Mouse (Mus musculus) intestine, postnatal 0 days (tissue): ENCODE data around the gene Efna1. TPM values are rescaled to one million over a fixed set of nuclear protein-coding genes. Genes with fewer than 3 reads are reported as not detected.

Experiments used
- ATAC-seq: fragments of 200-750 bp; cut with Nextera tagmentation; 2 replicates; pipeline ENCODE4 v1.8.0; 2017; ENCODE audit warnings: mild to moderate bottlenecking, moderate TSS enrichment, moderate library complexity
- H3K27ac ChIP-seq: fragments of 300-500 bp; sonication (generic); 2 replicates; pipeline ENCODE4 v1.5.1; 2014; ENCODE audit warnings: mild to moderate bottlenecking, low read depth, low read length, moderate library complexity
- H3K27me3 ChIP-seq: fragments of 300-500 bp; sonication (generic); replicated peaks from 2 replicates; pipeline ENCODE4 v1.6.1; 2014; ENCODE audit warnings: low read length, mixed read lengths; ENCODE audit not compliant: control insufficient read depth, insufficient read depth
- H3K36me3 ChIP-seq: fragments of 300-500 bp; sonication (generic); 2 replicates; pipeline ENCODE4 v1.6.1; 2014; ENCODE audit warnings: mild to moderate bottlenecking, moderate library complexity; ENCODE audit not compliant: control insufficient read depth, insufficient read depth
- H3K4me1 ChIP-seq: fragments of 300-500 bp; sonication (generic); replicated peaks from 2 replicates; pipeline ENCODE4 v1.6.1; 2014; ENCODE audit warnings: antibody characterized with exemption, low read length, mixed read lengths; ENCODE audit not compliant: control insufficient read depth, insufficient read depth
- H3K4me2 ChIP-seq: fragments of 300-500 bp; sonication (generic); replicated peaks from 2 replicates; pipeline ENCODE4 v1.6.1; 2014; ENCODE audit warnings: low read depth, mild to moderate bottlenecking, moderate library complexity
- H3K4me3 ChIP-seq: fragments of 300-500 bp; sonication (generic); 2 replicates; pipeline ENCODE4 v1.5.1; 2014; ENCODE audit warnings: low read depth, low read length
- H3K9ac ChIP-seq: fragments of 300-500 bp; sonication (generic); 2 replicates; pipeline ENCODE4 v1.6.1; 2014; ENCODE audit warnings: mild to moderate bottlenecking, low read depth, low read length
- H3K9me3 ChIP-seq: fragments of 300-500 bp; sonication (generic); 2 replicates; pipeline ENCODE4 v1.6.1; 2016; ENCODE audit warnings: mixed run types; ENCODE audit not compliant: control insufficient read depth
- CTCF ChIP-seq: sonication (generic); IDR thresholded peaks from 2 replicates; pipeline ENCODE4 v1.5.1; 2016; ENCODE audit warnings: low read depth, mild to moderate bottlenecking, control low read depth, antibody characterized with exemption, moderate library complexity
- WGBS: fragments of 180-500 bp; shearing (Covaris S2); extraction: QIAGEN DNeasy Blood & Tissue Kit; methylation state at CpG from one replicate; pipeline ENCODE4 v1.1.7; 2014; 5-methylcytosine and 5-hydroxymethylcytosine counted together
- polyA plus RNA-seq: library from polyadenylated mRNA; unstranded; fragments of >200 nt; fragmentation: Nextera tagmentation; extraction: Ambion mirVana; gene quantifications from 2 replicates; pipeline ENCODE4 v1.2.1, GENCODE M21; 2015

Gene Efna1
- polyA plus RNA-seq, 1 experiment from 2014 or later = 69.8 TPM

- ATAC-seq = no peak
- no peak overlapping the region for H3K9ac ChIP-seq
- no peaks in the 10 kb centered on the region for H3K9me3 ChIP-seq
- peaks cover 41% of the 10 kb centered on the region for H3K27me3 ChIP-seq
- WGBS = 5% methylated on average over 14 of the region's 14 CpGs
- H3K4me2 ChIP-seq = peak overlapping the region; percentile 100
- H3K4me3 ChIP-seq = peak overlapping the region; percentile 59
- no peaks in the 10 kb centered on the region for H3K36me3 ChIP-seq
- H3K27ac ChIP-seq = no peak overlapping the region
- no peak for TF ChIP-seq CTCF
- peaks cover 7% of the 10 kb centered on the region; the same call in 1 of the 2 replicates for H3K4me1 ChIP-seq
Measured at GRCm38 (mm10) chr3:89322131-89322500, 41.2 kb upstream of the Efna1 start.

- peak overlapping the region; percentile 100 for H3K4me2 ChIP-seq
- peak overlapping the region; percentile 59 for H3K4me3 ChIP-seq
- no peak overlapping the region; the same call in 1 of the 2 replicates for H3K9ac ChIP-seq
- no peak; the same call in 1 of the 2 replicates for ATAC-seq
- no peaks in the 10 kb centered on the region for H3K36me3 ChIP-seq
- no peak for TF ChIP-seq CTCF
- H3K4me1 ChIP-seq = peaks cover 8% of the 10 kb centered on the region; the same call in 1 of the 2 replicates
- no peak overlapping the region for H3K27ac ChIP-seq
- WGBS = under 1% methylated on average over 58 of the region's 66 CpGs
- peaks cover 41% of the 10 kb centered on the region for H3K27me3 ChIP-seq
- no peaks in the 10 kb centered on the region for H3K9me3 ChIP-seq
Measured at GRCm38 (mm10) chr3:89321183-89322130, 40.5 kb upstream of the Efna1 start.

GRCm38 (mm10) chr3:89320581-89321182 is 39.7 kb upstream of the Efna1 start:
- no peak for TF ChIP-seq CTCF
- under 1% methylated on average over 41 of the region's 41 CpGs for WGBS
- H3K9ac ChIP-seq = peak overlapping the region; percentile 17; the same call in 1 of the 2 replicates
- H3K27ac ChIP-seq = no peak overlapping the region
- no peaks in the 10 kb centered on the region for H3K36me3 ChIP-seq
- no peaks in the 10 kb centered on the region for H3K9me3 ChIP-seq
- H3K4me3 ChIP-seq = peak overlapping the region; percentile 59
- H3K4me1 ChIP-seq = peaks cover 15% of the 10 kb centered on the region; the same call in 1 of the 2 replicates
- H3K27me3 ChIP-seq = peaks cover 41% of the 10 kb centered on the region
- peak overlapping the region; percentile 100 for H3K4me2 ChIP-seq
- ATAC-seq = no peak

DNA sequence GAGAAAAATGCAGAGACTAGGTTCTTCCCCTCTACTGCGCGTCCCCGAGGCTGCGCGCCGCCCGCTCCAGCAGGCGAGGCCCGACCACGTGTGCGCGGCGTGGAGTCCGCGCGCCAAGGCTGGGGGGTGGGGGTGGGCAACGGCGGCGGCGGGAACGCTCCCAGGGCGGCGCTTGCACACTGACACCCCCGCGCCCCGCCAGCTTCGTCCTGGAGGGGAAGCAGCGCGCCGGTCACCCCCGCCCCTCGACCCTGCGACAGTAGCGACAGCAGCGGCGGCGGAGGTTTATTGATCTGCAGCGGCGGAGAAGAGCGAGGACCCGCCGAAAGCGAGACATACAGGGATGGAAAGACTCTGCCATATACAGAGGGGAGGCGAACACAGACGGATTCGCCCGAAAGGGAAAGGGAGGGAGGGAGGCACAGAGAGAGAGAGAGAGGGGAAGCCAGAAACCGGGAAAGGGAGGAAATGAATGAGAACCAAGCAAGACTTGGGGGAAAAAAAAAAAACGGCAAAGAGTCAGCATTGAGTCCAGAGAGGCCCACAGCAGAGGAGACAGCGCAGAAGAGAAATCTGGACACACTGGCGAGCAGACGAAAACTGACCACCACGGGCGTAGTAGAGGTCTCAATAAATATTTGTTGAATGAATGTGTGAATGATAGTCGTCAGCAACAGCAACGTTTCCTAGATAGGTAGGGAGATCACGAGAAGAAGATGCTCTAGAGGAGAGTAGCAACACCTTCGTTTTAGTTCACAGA is 38.8 kb upstream of the Efna1 start:
- Histone ChIP-seq H3K4me1 (peaks cover 17% of the 10 kb centered on the region; the same call in 1 of the 2 replicates), H3K9ac (no peak overlapping the region), H3K27me3 (peaks cover 41% of the 10 kb centered on the region), H3K4me2 (peak overlapping the region; percentile 100), H3K9me3 (no peaks in the 10 kb centered on the region), H3K27ac (no peak overlapping the region), H3K36me3 (no peaks in the 10 kb centered on the region), H3K4me3 (peak overlapping the region; percentile 59)
- TF ChIP-seq CTCF = no peak
- 2% methylated on average over 57 of the region's 58 CpGs for WGBS
- ATAC-seq = no peak

GRCm38 (mm10) chr3:89318971-89319590 is 38.1 kb upstream of the Efna1 start:
- TF ChIP-seq CTCF = no peak
- H3K4me3 ChIP-seq = peak overlapping the region; percentile 59
- H3K36me3 ChIP-seq = no peaks in the 10 kb centered on the region
- peak overlapping the region; percentile 100 for H3K4me2 ChIP-seq
- ATAC-seq = no peak
- H3K27me3 ChIP-seq = peaks cover 41% of the 10 kb centered on the region
- H3K4me1 ChIP-seq = peaks cover 17% of the 10 kb centered on the region; the same call in 1 of the 2 replicates
- no peaks in the 10 kb centered on the region for H3K9me3 ChIP-seq
- H3K9ac ChIP-seq = no peak overlapping the region
- WGBS = 44% methylated on average over 21 of the region's 21 CpGs
- H3K27ac ChIP-seq = no peak overlapping the region
